ENCODE assay signal across 8 mouse cellular contexts in genomic region chr10:123091737-123092136, GRCm38 (mm10). TPM values are rescaled to one million over a fixed set of nuclear protein-coding genes. Genes with fewer than 3 reads are reported as not detected.
DNase-seq lines count a peak whose midpoint lies in the region; ATAC-seq lines count a peak whose summit lies in the region.

No protein-coding gene starts in this region.

- H3K4me1 ChIP-seq in intestine, embryonic 15.5 days (replicated peaks), result no peaks in the 10 kb centered on the region
- no peaks in the 10 kb centered on the region for H3K4me1 ChIP-seq in liver, embryonic 15.5 days (replicated peaks)
- no peaks in the 10 kb centered on the region for H3K4me1 ChIP-seq in neural tube, embryonic 12.5 days

- H3K27me3 ChIP-seq in intestine, embryonic 15.5 days (replicated peaks), result no peaks in the 10 kb centered on the region
- no peaks in the 10 kb centered on the region for H3K27me3 ChIP-seq in liver, embryonic 15.5 days
- no peaks in the 10 kb centered on the region for H3K27me3 ChIP-seq in neural tube, embryonic 12.5 days (replicated peaks)

- ATAC-seq in erythroid progenitor cell, adult 5-6 weeks (replicated peaks; ENCODE audit: low FRiP score, poor library complexity, severe bottlenecking), result peak; percentile 63; the same call in 1 of the 2 replicates
- 0 out of 2 replicates have a peak, but pooled peaks have one; percentile 34 for ATAC-seq in intestine, embryonic 15.5 days
- ATAC-seq in liver, embryonic 15.5 days (ENCODE audit: insufficient read depth), result peak; percentile 22; the same call in 1 of the 2 replicates
- ATAC-seq in neural tube, embryonic 12.5 days (ENCODE audit: low FRiP score, low read depth), result peak; percentile 50; the same call in 1 of the 2 replicates

- no peak overlapping the region for H3K4me3 ChIP-seq in intestine, embryonic 15.5 days (replicated peaks)
- no peak overlapping the region for H3K4me3 ChIP-seq in liver, embryonic 15.5 days (replicated peaks)
- H3K4me3 ChIP-seq in neural tube, embryonic 12.5 days, result no peak overlapping the region

- no peaks in the 10 kb centered on the region for H3K36me3 ChIP-seq in intestine, embryonic 15.5 days
- H3K36me3 ChIP-seq in liver, embryonic 15.5 days (replicated peaks), result no peaks in the 10 kb centered on the region
- no peaks in the 10 kb centered on the region for H3K36me3 ChIP-seq in neural tube, embryonic 12.5 days

- no peak overlapping the region for H3K9ac ChIP-seq in intestine, embryonic 15.5 days
- H3K9ac ChIP-seq in liver, embryonic 15.5 days, result no peak overlapping the region
- no peak overlapping the region for H3K9ac ChIP-seq in neural tube, embryonic 12.5 days

- 23% methylated on average over 5 of the region's 5 CpGs for WGBS in intestine, embryonic 15.5 days
- 28% methylated on average over 5 of the region's 5 CpGs for WGBS in liver, embryonic 15.5 days (ENCODE audit: insufficient replicate concordance)
- 35% methylated on average over 5 of the region's 5 CpGs for WGBS in neural tube, embryonic 12.5 days

- no peak overlapping the region for H3K27ac ChIP-seq in intestine, embryonic 15.5 days
- no peak overlapping the region for H3K27ac ChIP-seq in liver, embryonic 15.5 days (replicated peaks)
- no peak overlapping the region for H3K27ac ChIP-seq in neural tube, embryonic 12.5 days

- no peak overlapping the region for H3K4me2 ChIP-seq in intestine, embryonic 15.5 days (replicated peaks)
- H3K4me2 ChIP-seq in liver, embryonic 15.5 days, result no peak overlapping the region
- H3K4me2 ChIP-seq in neural tube, embryonic 12.5 days (replicated peaks), result no peak overlapping the region

- no peaks in the 10 kb centered on the region for H3K9me3 ChIP-seq in intestine, embryonic 15.5 days
- no peaks in the 10 kb centered on the region for H3K9me3 ChIP-seq in liver, embryonic 15.5 days (replicated peaks)
- no peaks in the 10 kb centered on the region for H3K9me3 ChIP-seq in neural tube, embryonic 12.5 days

- peak; percentile 30 to 47 for DNase-seq in adrenal gland, adult 18-20 months (ENCODE audit: low spot score in 2 of 2)
- DNase-seq in adrenal gland, postnatal 4 days (ENCODE audit: low spot score in 2 of 2), result no peak
- peak; percentile 75 for DNase-seq in 3T3-L1 (ENCODE audit: low read depth, low spot score)
- DNase-seq in adrenal gland, postnatal 25 days, result peak; percentile 14

RNA-seq across cellular contexts. Expression of gene Mon2, which starts 15.4 kb away (rescaled TPM):
- 10 to 100 TPM; 75.4 to 88.8 TPM for total RNA-seq in adrenal gland, adult 18-20 months (2021)
- total RNA-seq in adrenal gland, postnatal 4 days (2021), result 10 to 100 TPM; 77.2 to 86.0 TPM
- 92.7 and 93.5 TPM in 2 replicates for total RNA-seq in adrenal gland, postnatal 25 days (2021)
- total RNA-seq in erythroid progenitor cell, adult 5-6 weeks (2015; ENCODE audit: low replicate concordance), result 44.3 and 45.3 TPM in 2 replicates
- total RNA-seq in erythroid progenitor cell, adult 5-6 weeks (2017; ENCODE audit: low replicate concordance), result 22.2 and 31.8 TPM in 2 replicates
- polyA plus RNA-seq in intestine, embryonic 15.5 days (2015; fragmentation: Nextera tagmentation; extraction: Ambion mirVana), result 18.7 and 22.9 TPM in 2 replicates
- polyA plus RNA-seq in liver, embryonic 15.5 days (2015; fragmentation: Nextera tagmentation; extraction: Ambion mirVana), result 8.1 and 9.3 TPM in 2 replicates
- polyA plus RNA-seq in neural tube, embryonic 12.5 days (2016; fragmentation: Nextera tagmentation; extraction: Ambion mirVana), result 38.9 and 40.4 TPM in 2 replicates

Comparison
In these comparisons a context has a peak if more than half of its experiments do, and no peak if none do; other contexts are left out.
1. DNase-seq: peak in adrenal gland, adult 18-20 months (2 of 2), 3T3-L1 (single experiment) and adrenal gland, postnatal 25 days (single experiment); none in adrenal gland, postnatal 4 days (0 of 2).
2. Peak in every context shown above with its lines, with median percentiles within 50 percentile points of each other: ATAC-seq.